Mouse (Mus musculus): ENCODE data around the gene Sumo3.
A peak's percentile ranks its signal among the peaks of the same experiment; 100 is the strongest.

DNA sequence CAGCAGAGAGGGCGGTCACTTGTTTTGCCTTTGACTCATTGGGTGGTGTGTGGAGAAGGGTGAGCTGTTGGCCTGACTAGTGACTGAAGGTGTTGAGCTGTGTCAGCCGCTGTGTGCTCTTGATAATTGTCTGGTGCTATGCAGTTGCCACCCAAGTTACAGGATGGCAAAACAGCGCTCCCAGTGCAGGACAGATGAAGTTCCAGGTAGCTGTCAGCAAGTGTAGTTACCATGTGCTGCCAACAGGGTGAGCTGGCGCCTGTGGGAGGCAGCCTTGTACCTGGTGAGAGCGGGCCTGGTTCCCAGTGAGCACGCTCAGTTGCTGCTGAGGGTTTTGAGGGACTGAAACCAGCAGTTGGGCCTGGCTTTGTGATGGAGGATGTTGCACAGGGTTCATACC lies 15.1 kb upstream of the Sumo3 start:
- TF ChIP-seq CTCF (IDR thresholded peaks at IDR 0.05; ENCODE audit: extremely low read depth, insufficient read length, insufficient replicate concordance, low read depth, low read length): peak; percentile 77
- TF ChIP-seq POLR2A (IDR thresholded peaks at IDR 0.05; ENCODE audit: low read depth, low read length): no peak

Data from small intestine, adult 2 months (tissue).